Mouse (Mus musculus): ENCODE data around the gene Sec22b. TPM values are rescaled to one million over a fixed set of nuclear protein-coding genes. Genes with fewer than 3 reads are reported as not detected.

Sec22b gene
- 42.4 and 44.1 TPM in 2 replicates for polyA plus RNA-seq (2012; rRNA removed; ENCODE audit: low replicate concordance)

DNA sequence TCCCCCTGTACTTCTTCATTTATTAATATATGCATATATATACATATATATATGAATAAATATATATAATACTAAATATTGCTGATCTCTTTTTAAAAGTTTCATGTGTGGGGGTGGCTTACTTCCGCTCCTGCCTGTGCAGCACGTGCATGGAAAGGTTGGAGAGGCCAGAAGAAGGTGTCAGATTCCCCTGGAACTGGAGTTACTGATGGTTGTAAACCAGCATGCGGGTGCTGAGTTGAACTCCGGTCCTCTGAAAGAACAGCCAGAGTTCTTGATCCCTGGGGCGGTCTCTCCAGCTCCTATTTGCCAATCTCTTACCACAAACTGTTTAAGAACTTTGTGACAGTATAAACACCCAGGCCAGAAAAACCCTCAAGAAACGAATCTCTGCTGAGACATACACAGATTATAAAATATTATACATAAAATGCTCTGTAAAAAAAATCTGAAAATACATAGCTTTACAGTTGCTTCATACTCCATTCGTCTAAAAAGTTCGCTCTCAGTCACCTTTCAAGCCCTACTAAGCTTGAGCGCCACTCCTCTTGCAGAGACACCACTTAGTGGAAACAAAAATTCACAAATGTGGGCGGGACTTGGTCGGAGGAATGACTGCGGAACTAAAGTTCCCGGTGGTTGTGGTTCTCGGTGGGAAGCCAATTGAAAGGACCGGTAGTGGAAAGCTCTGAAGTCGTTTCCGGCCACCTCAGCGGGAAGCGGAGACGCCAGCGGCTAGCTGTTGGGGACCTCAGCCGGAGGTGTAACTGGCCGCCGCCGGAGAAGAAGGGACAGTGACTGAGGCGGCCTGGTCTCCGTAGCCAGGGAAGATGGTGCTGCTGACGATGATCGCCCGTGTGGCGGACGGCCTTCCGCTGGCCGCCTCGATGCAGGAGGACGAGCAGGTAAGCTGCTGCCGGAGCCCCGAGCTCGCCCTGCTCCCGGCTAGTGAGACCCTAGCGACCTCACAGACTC lies at the start of gene Sec22b:
Sec22b (plus strand) TSS at position 675 of the 975 bp plus-strand sequence.

DNA sequence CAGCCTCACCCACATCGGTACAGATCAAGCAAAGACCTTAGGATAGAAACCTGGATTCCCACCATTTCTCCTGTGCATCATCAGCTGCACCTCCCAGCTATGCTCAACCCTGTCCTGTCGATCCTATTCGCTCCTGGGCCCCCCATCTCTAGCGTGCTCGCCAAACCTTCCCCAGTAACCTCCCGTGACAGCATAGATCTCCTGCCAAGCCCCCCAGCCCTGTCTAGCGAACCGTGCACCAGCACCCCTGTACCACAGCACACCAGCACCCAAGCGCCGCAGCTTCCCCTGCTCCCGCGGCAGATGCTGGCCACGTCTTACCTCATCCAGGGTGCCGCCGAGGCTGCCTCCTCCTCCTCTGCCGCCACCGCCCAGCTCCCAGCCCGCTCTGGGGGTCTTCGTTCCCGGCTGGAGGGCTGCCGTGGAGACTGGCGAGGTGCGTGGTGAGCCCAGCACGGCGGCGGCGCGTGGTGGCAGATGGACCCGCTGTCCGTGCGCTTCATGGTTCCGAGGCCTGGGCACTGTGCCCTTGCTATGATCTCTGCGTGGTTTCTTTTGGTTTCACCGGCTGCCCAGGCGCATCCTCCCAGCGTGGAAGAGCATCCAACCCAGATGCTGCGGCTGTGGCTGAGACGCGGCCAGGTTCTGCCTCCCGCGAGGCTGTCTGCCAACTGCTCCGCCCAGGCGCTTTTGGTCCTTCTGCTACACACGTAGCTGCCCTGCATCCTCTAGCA lies 12.7 kb upstream of the Sec22b start, which contains the start of gene Pde4dip:
Pde4dip (minus strand) TSS at position 540 of the 734 bp plus-strand sequence.

Other genes starting within 250 kb of the Sec22b start
- gene Prkab2, start 243.0 kb upstream of the Sec22b start, polyA plus RNA-seq (2012; rRNA removed; ENCODE audit: low replicate concordance), result 11.6 and 14.3 TPM in 2 replicates
- not detected in 2 replicates for gene Gm17651, start 226.5 kb upstream of the Sec22b start, polyA plus RNA-seq (2012; rRNA removed; ENCODE audit: low replicate concordance)
- 30.0 and 34.8 TPM in 2 replicates for gene Pde4dip, start 12.5 kb upstream of the Sec22b start, polyA plus RNA-seq (2012; rRNA removed; ENCODE audit: low replicate concordance)
- gene Notch2, start 112.3 kb downstream of the Sec22b start, polyA plus RNA-seq (2012; rRNA removed; ENCODE audit: low replicate concordance), result 24.7 and 51.1 TPM in 2 replicates

All from subcutaneous adipose tissue, adult 2 months (tissue).